In genomic region chr3:31324231-31324654, GRCm38 (mm10) we compare ENCODE assay signal across 12 mouse cellular contexts. TPM values are rescaled to one million over a fixed set of nuclear protein-coding genes. Genes with fewer than 3 reads are reported as not detected.
DNase-seq lines count a peak whose midpoint lies in the region; ATAC-seq lines count a peak whose summit lies in the region.
"Had no signal": no experiment of that assay in that cellular context is flagged by ENCODE, and none has a peak within 500 bp of the region (broad histone marks: within the 10 kb centered on the region; RNA-seq: fewer than 3 reads in every experiment).

No protein-coding gene starts in this region.

- H3K9me3 ChIP-seq in kidney, embryonic 16.5 days (ENCODE audit: low read length), result no peaks in the 10 kb centered on the region
- no peaks in the 10 kb centered on the region for H3K9me3 ChIP-seq in midbrain, embryonic 16.5 days (replicated peaks; ENCODE audit: control insufficient read depth, low read length, poor library complexity, severe bottlenecking)
- H3K9me3 ChIP-seq: heart, embryonic 13.5 days; neural tube, embryonic 13.5 days had no signal

- no peaks in the 10 kb centered on the region for H3K4me1 ChIP-seq in kidney, embryonic 16.5 days (ENCODE audit: insufficient read depth, low read length)
- no peaks in the 10 kb centered on the region for H3K4me1 ChIP-seq in midbrain, embryonic 16.5 days (ENCODE audit: control insufficient read depth, insufficient read depth, low read length)
- H3K4me1 ChIP-seq: neural tube, embryonic 13.5 days had no signal

- H3K4me3 ChIP-seq in kidney, embryonic 16.5 days (ENCODE audit: low read length), result no peak overlapping the region
- H3K4me3 ChIP-seq in midbrain, embryonic 16.5 days (ENCODE audit: low read depth, low read length), result no peak overlapping the region
- H3K4me3 ChIP-seq: heart, embryonic 13.5 days; neural tube, embryonic 13.5 days had no signal

- no peak overlapping the region for H3K9ac ChIP-seq in kidney, embryonic 16.5 days (replicated peaks; ENCODE audit: low read length)
- no peak overlapping the region for H3K9ac ChIP-seq in midbrain, embryonic 16.5 days (ENCODE audit: low read depth, low read length)
- H3K9ac ChIP-seq: heart, embryonic 13.5 days; liver, embryonic 14.5 days; neural tube, embryonic 13.5 days had no signal

- H3K4me2 ChIP-seq in kidney, embryonic 16.5 days (replicated peaks; ENCODE audit: low read depth, low read length), result no peak overlapping the region
- no peak overlapping the region for H3K4me2 ChIP-seq in midbrain, embryonic 16.5 days (ENCODE audit: low read length)
- H3K4me2 ChIP-seq: heart, embryonic 13.5 days; neural tube, embryonic 13.5 days had no signal

- no peaks in the 10 kb centered on the region for H3K36me3 ChIP-seq in kidney, embryonic 16.5 days (ENCODE audit: insufficient read depth, low read length)
- no peaks in the 10 kb centered on the region for H3K36me3 ChIP-seq in midbrain, embryonic 16.5 days (ENCODE audit: control insufficient read depth, insufficient read depth, low read length)
- H3K36me3 ChIP-seq: heart, embryonic 13.5 days; neural tube, embryonic 13.5 days had no signal

- no peaks in the 10 kb centered on the region for H3K27me3 ChIP-seq in kidney, embryonic 16.5 days (ENCODE audit: insufficient read depth, low read length)
- H3K27me3 ChIP-seq in midbrain, embryonic 16.5 days (ENCODE audit: control insufficient read depth, insufficient read depth, low read depth, low read length), result no peaks in the 10 kb centered on the region
- H3K27me3 ChIP-seq: heart, embryonic 13.5 days; neural tube, embryonic 13.5 days had no signal

- DNase-seq in cerebellum, adult 9-11 months, result peak; percentile 20
- DNase-seq in cerebellum, postnatal 4 days (ENCODE audit: low spot score in 2 of 2), result no peak
- DNase-seq in kidney, postnatal 4 days, result no peak
- DNase-seq in cerebellum, postnatal 25 days, result peak; percentile 31 to 37
- DNase-seq in gastrocnemius, postnatal 4 days (ENCODE audit: low spot score in 2 of 2), result no peak
- DNase-seq in gastrocnemius, adult 8-10 months (ENCODE audit: low spot score in 2 of 2), result no peak
- DNase-seq: adrenal gland, postnatal 25 days had no signal

- ATAC-seq in kidney, embryonic 16.5 days (ENCODE audit: low FRiP score, low TSS enrichment), result peak; percentile 31; the same call in 1 of the 2 replicates
- ATAC-seq in midbrain, embryonic 16.5 days, result peak; percentile 62; the same call in 1 of the 2 replicates

- 27% methylated on average over 3 of the region's 3 CpGs for WGBS in kidney, embryonic 16.5 days
- 55% methylated on average over 3 of the region's 3 CpGs for WGBS in midbrain, embryonic 16.5 days

- H3K27ac ChIP-seq in kidney, embryonic 16.5 days (ENCODE audit: low read length), result no peak overlapping the region
- no peak overlapping the region for H3K27ac ChIP-seq in midbrain, embryonic 16.5 days (ENCODE audit: low read length)
- H3K27ac ChIP-seq: heart, embryonic 13.5 days; liver, embryonic 14.5 days; neural tube, embryonic 13.5 days had no signal

RNA-seq across cellular contexts. Expression of gene Slc7a14, which starts 14.1 kb away (rescaled TPM):
- 0.14 and 0.24 TPM in 2 replicates for polyA plus RNA-seq in kidney, embryonic 16.5 days (2015; fragmentation: Nextera tagmentation; extraction: Ambion mirVana)
- polyA plus RNA-seq in midbrain, embryonic 16.5 days (2015; fragmentation: Nextera tagmentation; extraction: Ambion mirVana), result 7.3 and 8.1 TPM in 2 replicates
- total RNA-seq in gastrocnemius, postnatal 4 days (2021), result under 1 TPM; 0.05 to 0.10 TPM
- under 1 TPM in 3 of 4 experiments, not detected in 1; 0.02 to 0.05 (median 0.05) TPM for total RNA-seq in gastrocnemius, adult 8-10 months (2022)

Comparison
In these comparisons a context has a peak if more than half of its experiments do, and no peak if none do; other contexts are left out.
1. DNase-seq: peak in cerebellum, adult 9-11 months (single experiment) and cerebellum, postnatal 25 days (2 of 2); none in cerebellum, postnatal 4 days (0 of 2), kidney, postnatal 4 days (0 of 2), gastrocnemius, postnatal 4 days (0 of 2) and gastrocnemius, adult 8-10 months (0 of 2).